Mouse (Mus musculus) brain, embryonic 14.5 days (tissue): ENCODE data around the gene Oxct1.

Experiments used
- CTCF ChIP-seq: fragments of 200-500 bp; IDR thresholded peaks from 2 replicates; pipeline ENCODE4 v1.5.1; 2012; ENCODE audit warnings: inconsistent platforms, mild to moderate bottlenecking, moderate library complexity, borderline replicate concordance; ENCODE audit not compliant: insufficient read depth, insufficient read length; ENCODE audit errors: extremely low read depth
- POLR2A ChIP-seq: fragments of 200-500 bp; IDR thresholded peaks from 2 replicates; pipeline ENCODE4 v1.6.1; 2012; ENCODE audit warnings: mild to moderate bottlenecking, inconsistent platforms, borderline replicate concordance; ENCODE audit not compliant: poor library complexity, insufficient read depth, insufficient read length, severe bottlenecking; ENCODE audit errors: extremely low read depth

GRCm38 (mm10) chr15:4028411-4028700 is 2.2 kb downstream of the Oxct1 start:
- TF ChIP-seq CTCF (no peak), POLR2A (no peak)
